Mouse (Mus musculus): Measurements from ENCODE around the gene Ggt6. TPM values are rescaled to one million over a fixed set of nuclear protein-coding genes. Genes with fewer than 3 reads are reported as not detected.

The Ggt6 gene
- polyA plus RNA-seq, 1 experiment from 2014 or later = 0.79 TPM

DNA sequence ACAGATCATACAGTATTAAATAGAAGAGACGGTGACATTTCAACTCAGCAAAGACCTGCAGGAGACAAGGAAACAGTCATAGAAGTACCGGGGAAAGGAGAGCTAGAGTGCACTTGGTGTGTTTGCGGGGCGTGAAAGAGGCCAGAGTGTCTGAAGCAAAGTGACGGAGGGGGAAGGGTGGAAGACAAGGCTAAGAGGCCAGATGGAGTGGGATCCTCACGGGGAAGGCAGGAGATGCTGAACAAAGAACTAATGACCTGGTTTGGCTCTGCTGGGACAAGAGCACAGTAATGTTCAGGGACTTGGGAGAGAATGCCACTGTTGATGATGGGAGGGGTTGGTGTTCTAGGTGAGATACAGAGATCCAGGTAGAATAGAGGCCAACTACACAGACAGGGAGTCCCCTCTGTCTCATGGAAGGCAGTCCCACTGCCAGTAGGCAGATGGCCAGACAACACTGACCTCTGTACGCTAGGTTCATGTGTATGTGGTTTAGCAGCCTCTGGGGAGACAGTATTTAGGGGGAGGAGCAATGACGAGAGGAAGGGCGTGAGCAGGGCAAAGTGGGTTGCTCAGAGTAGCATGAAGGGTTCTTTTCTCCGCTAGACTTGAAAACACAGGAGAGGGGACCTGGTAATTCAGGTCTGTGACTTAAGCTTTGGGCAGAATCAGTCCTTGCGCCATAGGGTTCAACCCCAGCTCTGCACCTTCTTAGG lies 30.8 kb downstream of the Ggt6 start:
- TF ChIP-seq CTCF (IDR thresholded peaks at IDR 0.05; ENCODE audit: low read depth) (peak; percentile 26; the same call in 1 of the 2 replicates), EP300 (IDR thresholded peaks at IDR 0.05; ENCODE audit: low read depth) (no peak)
- Histone ChIP-seq H3K27me3 (ENCODE audit: insufficient read depth, low read length) (no peaks in the 10 kb centered on the region), H3K9me3 (ENCODE audit: low read length) (no peaks in the 10 kb centered on the region), H3K9ac (replicated peaks) (0 out of 2 replicates have a peak overlapping the region, but pooled peaks have one; percentile 48), H3K4me1 (ENCODE audit: insufficient read depth) (peaks cover 68% of the 10 kb centered on the region), H3K4me3 (ENCODE audit: low read depth, low read length) (no peak overlapping the region), H3K36me3 (replicated peaks; ENCODE audit: insufficient read depth, low read length) (peaks cover 3% of the 10 kb centered on the region; the same call in 1 of the 2 replicates), H3K4me2 (ENCODE audit: low read depth, low read length) (peak overlapping the region; percentile 63), H3K27ac (ENCODE audit: low read depth) (peak overlapping the region; percentile 86)
- DNase-seq = peak; percentile 64
- 46% methylated on average over 11 of the region's 11 CpGs for WGBS (ENCODE audit: insufficient replicate concordance)
- ATAC-seq = peak; percentile 75

DNA sequence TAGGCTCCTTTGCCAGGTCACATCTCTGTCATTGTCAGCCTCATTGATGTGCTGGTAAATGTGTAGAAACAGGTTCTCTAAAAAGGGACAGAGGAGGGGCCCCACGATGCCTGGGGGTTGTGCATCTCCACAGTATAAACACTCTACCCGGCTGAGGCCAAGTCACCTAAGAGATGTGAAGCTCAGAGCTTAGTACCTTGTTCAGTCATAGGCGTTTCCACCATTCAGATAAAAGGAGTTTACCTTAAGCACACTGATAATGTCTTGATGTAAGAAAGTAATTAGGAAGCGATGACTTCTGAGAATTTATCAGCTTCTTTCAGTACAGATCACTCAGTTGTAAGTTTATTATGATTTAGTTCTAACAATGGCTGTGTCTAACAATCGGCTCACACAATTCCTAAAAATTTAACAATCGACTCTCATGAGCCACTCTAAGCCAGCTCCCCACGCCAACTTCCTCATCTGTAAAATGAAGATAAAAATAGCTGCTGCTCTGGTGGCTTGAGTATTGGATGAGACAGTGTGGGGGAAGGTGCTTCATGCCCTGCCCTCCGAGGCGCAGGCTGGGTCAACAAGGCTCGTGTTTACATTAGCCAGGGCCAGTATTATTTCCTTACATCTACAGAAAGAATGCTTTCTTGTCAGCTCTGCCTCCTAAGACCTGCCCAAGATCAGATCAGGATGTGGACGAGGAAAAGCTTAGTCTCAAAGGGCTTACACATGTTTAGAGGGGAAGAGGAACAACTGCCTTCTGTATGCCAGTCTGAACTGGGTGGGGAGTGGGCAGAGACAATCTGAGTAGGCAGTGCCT lies 31.6 kb downstream of the Ggt6 start:
- 2% methylated on average over 11 of the region's 11 CpGs for WGBS (ENCODE audit: insufficient replicate concordance)
- peak; percentile 66 for ATAC-seq
- peak overlapping the region; percentile 63 for H3K4me2 ChIP-seq (ENCODE audit: low read depth, low read length)
- no peaks in the 10 kb centered on the region for H3K9me3 ChIP-seq (ENCODE audit: low read length)
- peaks cover 3% of the 10 kb centered on the region; the same call in 1 of the 2 replicates for H3K36me3 ChIP-seq (replicated peaks; ENCODE audit: insufficient read depth, low read length)
- H3K4me1 ChIP-seq (ENCODE audit: insufficient read depth) = peaks cover 61% of the 10 kb centered on the region
- H3K27me3 ChIP-seq (ENCODE audit: insufficient read depth, low read length) = no peaks in the 10 kb centered on the region
- DNase-seq = peak; percentile 49
- TF ChIP-seq CTCF (IDR thresholded peaks at IDR 0.05; ENCODE audit: low read depth) = no peak
- TF ChIP-seq EP300 (IDR thresholded peaks at IDR 0.05; ENCODE audit: low read depth) = no peak
- H3K27ac ChIP-seq (ENCODE audit: low read depth) = peak overlapping the region; percentile 86
- H3K9ac ChIP-seq (replicated peaks) = 0 out of 2 replicates have a peak overlapping the region, but pooled peaks have one; percentile 48
- no peak overlapping the region for H3K4me3 ChIP-seq (ENCODE audit: low read depth, low read length)

DNA sequence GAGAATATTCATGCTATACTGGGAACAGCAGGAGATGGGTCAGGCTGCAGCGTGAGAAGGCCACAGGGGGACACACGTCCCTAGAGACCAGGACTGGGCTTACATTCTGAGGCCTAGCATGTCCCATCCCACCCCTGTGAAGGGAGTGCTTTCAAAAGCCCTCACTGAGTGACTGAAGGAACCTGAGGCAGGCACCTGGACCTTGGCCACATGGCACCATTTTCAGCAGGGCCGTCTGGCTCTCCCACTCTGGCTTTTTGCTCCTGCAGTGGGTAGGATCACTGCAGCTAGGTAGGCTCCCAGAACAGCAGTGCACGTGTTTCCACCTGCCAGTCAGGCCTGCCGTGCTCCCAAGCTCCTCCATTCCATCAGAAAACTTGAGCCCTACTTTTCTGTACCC lies 33.2 kb downstream of the Ggt6 start:
- DNase-seq (no peak), ATAC-seq (no peak)
- Histone ChIP-seq H3K4me1 (ENCODE audit: insufficient read depth) (peaks cover 65% of the 10 kb centered on the region), H3K36me3 (replicated peaks; ENCODE audit: insufficient read depth, low read length) (no peaks in the 10 kb centered on the region), H3K9ac (replicated peaks) (no peak overlapping the region), H3K27me3 (ENCODE audit: insufficient read depth, low read length) (no peaks in the 10 kb centered on the region), H3K9me3 (ENCODE audit: low read length) (no peaks in the 10 kb centered on the region), H3K4me2 (ENCODE audit: low read depth, low read length) (no peak overlapping the region), H3K4me3 (ENCODE audit: low read depth, low read length) (no peak overlapping the region), H3K27ac (ENCODE audit: low read depth) (peak overlapping the region; percentile 63)
- TF ChIP-seq CTCF (IDR thresholded peaks at IDR 0.05; ENCODE audit: low read depth) (no peak), EP300 (IDR thresholded peaks at IDR 0.05; ENCODE audit: low read depth) (no peak)
- 70% methylated on average over 5 of the region's 5 CpGs for WGBS (ENCODE audit: insufficient replicate concordance)

DNA sequence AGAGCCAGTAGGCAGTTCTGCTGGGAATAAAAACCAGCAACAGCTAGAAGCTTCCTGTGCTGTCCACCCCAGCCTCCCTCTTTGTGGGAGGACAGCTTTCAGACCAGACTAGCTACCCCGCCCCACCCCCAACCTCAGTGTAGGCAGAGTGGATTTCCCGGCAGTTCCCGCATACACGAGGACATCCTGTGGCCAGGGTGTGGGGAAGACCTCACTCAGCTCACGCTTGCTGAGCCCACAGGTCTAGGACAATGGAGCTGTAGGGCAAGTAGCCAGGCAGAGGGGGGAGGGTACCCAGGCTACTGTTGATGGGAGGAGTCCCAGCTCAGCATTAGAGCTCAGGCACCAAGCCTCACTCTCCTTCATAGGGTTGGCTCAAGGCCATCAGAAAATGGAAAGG lies 33.9 kb downstream of the Ggt6 start:
- no peak overlapping the region for H3K4me3 ChIP-seq (ENCODE audit: low read depth, low read length)
- H3K27me3 ChIP-seq (ENCODE audit: insufficient read depth, low read length) = no peaks in the 10 kb centered on the region
- H3K27ac ChIP-seq (ENCODE audit: low read depth) = peak overlapping the region; percentile 63
- H3K9ac ChIP-seq (replicated peaks) = no peak overlapping the region
- peak; percentile 57 for ATAC-seq
- DNase-seq = peak; percentile 77
- no peaks in the 10 kb centered on the region for H3K36me3 ChIP-seq (replicated peaks; ENCODE audit: insufficient read depth, low read length)
- 30% methylated on average over 5 of the region's 5 CpGs for WGBS (ENCODE audit: insufficient replicate concordance)
- no peaks in the 10 kb centered on the region for H3K9me3 ChIP-seq (ENCODE audit: low read length)
- no peak overlapping the region for H3K4me2 ChIP-seq (ENCODE audit: low read depth, low read length)
- TF ChIP-seq CTCF (IDR thresholded peaks at IDR 0.05; ENCODE audit: low read depth) = no peak
- TF ChIP-seq EP300 (IDR thresholded peaks at IDR 0.05; ENCODE audit: low read depth) = no peak
- peaks cover 72% of the 10 kb centered on the region for H3K4me1 ChIP-seq (ENCODE audit: insufficient read depth)

DNA sequence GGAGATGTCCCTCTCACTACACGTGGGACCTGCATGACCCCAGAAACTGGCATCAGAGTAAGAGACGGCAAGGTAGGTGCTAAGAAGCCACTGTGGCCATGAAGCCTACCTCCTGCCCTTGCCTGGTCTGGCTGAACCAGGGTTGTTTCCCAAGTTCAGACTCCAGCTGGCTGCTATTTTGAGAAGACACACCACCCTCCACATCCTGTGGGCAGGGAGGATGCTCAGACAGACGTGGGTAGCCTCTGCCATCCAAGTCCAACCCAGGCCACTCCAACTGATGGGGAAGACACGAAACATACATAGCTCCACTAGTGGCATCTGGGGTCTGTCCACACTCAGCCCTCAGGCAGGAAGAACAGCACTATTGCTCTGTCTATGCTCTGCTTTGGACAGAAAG lies 34.7 kb downstream of the Ggt6 start:
- no peak overlapping the region for H3K4me2 ChIP-seq (ENCODE audit: low read depth, low read length)
- H3K4me3 ChIP-seq (ENCODE audit: low read depth, low read length) = no peak overlapping the region
- DNase-seq = no peak
- no peaks in the 10 kb centered on the region for H3K9me3 ChIP-seq (ENCODE audit: low read length)
- no peak overlapping the region for H3K9ac ChIP-seq (replicated peaks)
- H3K4me1 ChIP-seq (ENCODE audit: insufficient read depth) = peaks cover 77% of the 10 kb centered on the region
- TF ChIP-seq CTCF (IDR thresholded peaks at IDR 0.05; ENCODE audit: low read depth) (no peak), EP300 (IDR thresholded peaks at IDR 0.05; ENCODE audit: low read depth) (no peak)
- no peaks in the 10 kb centered on the region for H3K36me3 ChIP-seq (replicated peaks; ENCODE audit: insufficient read depth, low read length)
- H3K27ac ChIP-seq (ENCODE audit: low read depth) = peak overlapping the region; percentile 63
- no peak for ATAC-seq
- no peaks in the 10 kb centered on the region for H3K27me3 ChIP-seq (ENCODE audit: insufficient read depth, low read length)
- 34% methylated on average over 4 of the region's 4 CpGs for WGBS (ENCODE audit: insufficient replicate concordance)

DNA sequence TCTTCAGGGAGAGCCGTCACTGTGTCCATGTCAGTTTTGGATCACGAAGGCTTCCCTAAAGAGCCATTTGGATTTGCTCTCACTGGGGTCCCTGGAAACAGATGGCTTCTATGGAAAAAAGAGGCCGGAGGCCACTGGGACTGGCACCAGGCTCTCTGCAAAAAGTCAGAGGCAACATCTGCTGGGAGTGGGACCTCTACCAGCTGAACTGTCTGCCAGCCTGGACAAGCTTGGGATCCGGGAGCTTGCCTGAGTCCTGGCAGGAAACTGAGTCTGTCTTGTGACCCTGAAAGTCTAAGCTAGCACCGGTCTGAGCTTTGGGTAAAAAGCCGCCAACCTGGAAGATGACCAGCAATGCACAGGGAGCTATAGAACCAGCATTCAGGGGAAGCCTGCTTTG lies 36.1 kb downstream of the Ggt6 start:
- no peaks in the 10 kb centered on the region for H3K36me3 ChIP-seq (replicated peaks; ENCODE audit: insufficient read depth, low read length)
- 84% methylated on average over 6 of the region's 6 CpGs for WGBS (ENCODE audit: insufficient replicate concordance)
- DNase-seq (no peak), ATAC-seq (no peak)
- H3K27me3 ChIP-seq (ENCODE audit: insufficient read depth, low read length) = no peaks in the 10 kb centered on the region
- no peak overlapping the region for H3K9ac ChIP-seq (replicated peaks)
- H3K4me2 ChIP-seq (ENCODE audit: low read depth, low read length) = no peak overlapping the region
- peaks cover 83% of the 10 kb centered on the region for H3K4me1 ChIP-seq (ENCODE audit: insufficient read depth)
- TF ChIP-seq CTCF (IDR thresholded peaks at IDR 0.05; ENCODE audit: low read depth) (no peak), EP300 (IDR thresholded peaks at IDR 0.05; ENCODE audit: low read depth) (no peak)
- no peak overlapping the region for H3K27ac ChIP-seq (ENCODE audit: low read depth)
- no peaks in the 10 kb centered on the region for H3K9me3 ChIP-seq (ENCODE audit: low read length)
- no peak overlapping the region for H3K4me3 ChIP-seq (ENCODE audit: low read depth, low read length)

Measured in liver, postnatal 0 days (tissue).